Mouse (Mus musculus) myocyte (in vitro differentiated cells): ENCODE measurements around the gene Cfd.

Experiments
- CEBPB ChIP-seq: IDR thresholded peaks from 2 replicates; pipeline ENCODE4 v1.6.1; 2011; ENCODE audit warnings: mild to moderate bottlenecking, moderate library complexity; ENCODE audit not compliant: poor library complexity, insufficient read depth, severe bottlenecking
- E2F4 ChIP-seq: IDR thresholded peaks from one replicate; pipeline ENCODE4 v1.6.1; 2011; ENCODE audit warnings: mild to moderate bottlenecking, control low read depth, moderate library complexity; ENCODE audit not compliant: insufficient read depth
- MAX ChIP-seq: IDR thresholded peaks from one replicate; pipeline ENCODE4 v1.6.1; 2011; ENCODE audit warnings: low read depth, mild to moderate bottlenecking, control low read depth
- MYOD1 ChIP-seq, 3 experiments: IDR thresholded peaks; one replicate each; pipeline ENCODE4 v1.6.1; 2011; ENCODE audit warnings: control low read depth in 2 of 3, low read depth in 2 of 3, mild to moderate bottlenecking in 2 of 3, moderate library complexity in 1 of 3; ENCODE audit not compliant: insufficient read length in 2 of 3, control insufficient read depth in 1 of 3
- MYOG ChIP-seq, 3 experiments: IDR thresholded peaks; one replicate each; pipeline ENCODE4 v1.6.1; 2011; ENCODE audit warnings: control low read depth in 2 of 3, low read depth in 2 of 3, mild to moderate bottlenecking in 2 of 3; ENCODE audit not compliant: insufficient read length in 2 of 3, control insufficient read depth in 1 of 3, insufficient read depth in 1 of 3
- POLR2A ChIP-seq: IDR thresholded peaks from one replicate; pipeline ENCODE4 v1.6.1; 2011; ENCODE audit warnings: low read depth, mild to moderate bottlenecking, control low read depth, moderate library complexity; ENCODE audit not compliant: insufficient read length
- POLR2AphosphoS2 ChIP-seq: IDR thresholded peaks from one replicate; pipeline ENCODE4 v1.6.1; 2011; ENCODE audit warnings: low read depth, control low read depth; ENCODE audit not compliant: insufficient read length
- REST ChIP-seq: IDR thresholded peaks from one replicate; pipeline ENCODE4 v1.6.1; 2011; ENCODE audit warnings: mild to moderate bottlenecking, control low read depth, moderate library complexity; ENCODE audit not compliant: insufficient read depth, insufficient read length
- SRF ChIP-seq: IDR thresholded peaks from one replicate; pipeline ENCODE4 v1.6.1; 2011; ENCODE audit warnings: low read depth; ENCODE audit not compliant: control insufficient read depth, insufficient read length
- TCF12 ChIP-seq: IDR thresholded peaks from one replicate; pipeline ENCODE4 v1.6.1; 2011; ENCODE audit warnings: mild to moderate bottlenecking, control low read depth; ENCODE audit not compliant: poor library complexity, insufficient read depth, severe bottlenecking
- TCF3 ChIP-seq: IDR thresholded peaks from one replicate; pipeline ENCODE4 v1.6.1; 2011; ENCODE audit warnings: low read depth, control low read depth; ENCODE audit not compliant: insufficient read length
- USF1 ChIP-seq: IDR thresholded peaks from one replicate; pipeline ENCODE4 v1.6.1; 2011; ENCODE audit warnings: low read depth, mild to moderate bottlenecking, control low read depth, moderate library complexity

DNA sequence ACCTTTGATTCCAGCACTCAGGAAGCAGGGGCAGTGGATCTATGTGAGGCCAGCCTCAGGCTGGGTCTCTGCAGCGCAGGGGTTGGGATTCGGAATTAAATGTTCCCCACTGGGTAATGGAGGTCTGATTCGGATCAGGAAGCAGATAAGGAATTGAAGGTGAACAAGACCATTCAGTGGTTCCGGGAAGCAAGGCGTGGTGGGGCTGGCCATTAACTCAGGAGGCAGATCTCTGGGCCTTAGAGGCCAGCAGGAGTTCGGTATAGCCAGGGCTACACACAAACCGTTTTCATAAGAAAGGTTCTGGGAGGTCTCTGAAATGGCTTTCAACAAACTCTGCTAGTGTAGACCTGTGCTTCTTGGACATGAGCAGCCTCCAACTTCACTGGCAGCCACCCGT is 37.8 kb upstream of the Cfd start:
- TF ChIP-seq MAX (no peak), POLR2A (no peak), MYOD1 (IDR thresholded peaks at IDR 0.05; ENCODE audit: control insufficient read depth in 1 of 3, insufficient read length in 2 of 3, low read depth in 2 of 3) (no peak), POLR2AphosphoS2 (no peak), CEBPB (no peak), USF1 (no peak), MYOG (IDR thresholded peaks at IDR 0.05; ENCODE audit: control insufficient read depth in 1 of 3, insufficient read depth in 1 of 3, insufficient read length in 2 of 3, low read depth in 2 of 3) (no peak), TCF3 (no peak), TCF12 (no peak), E2F4 (no peak), REST (no peak), SRF (no peak)
